Mouse (Mus musculus) lung, postnatal 14 days (tissue): ENCODE data around the gene Arid5b.
A peak's percentile ranks its signal among the peaks of the same experiment; 100 is the strongest.

Source experiments
- DNase-seq: peaks from one replicate; pipeline ENCODE4 v3.0.0; 2021

Gene Arid5b

GRCm38 (mm10) chr10:68191691-68192380, 86.7 kb downstream of the Arid5b start:
- DNase-seq, result peak; percentile 70

- DNase-seq, result no peak
These were observed 87.4 kb downstream of the Arid5b start for GRCm38 (mm10) chr10:68191146-68191545.

- no peak for DNase-seq
These were observed 88.7 kb downstream of the Arid5b start for GRCm38 (mm10) chr10:68189847-68190246.

DNA sequence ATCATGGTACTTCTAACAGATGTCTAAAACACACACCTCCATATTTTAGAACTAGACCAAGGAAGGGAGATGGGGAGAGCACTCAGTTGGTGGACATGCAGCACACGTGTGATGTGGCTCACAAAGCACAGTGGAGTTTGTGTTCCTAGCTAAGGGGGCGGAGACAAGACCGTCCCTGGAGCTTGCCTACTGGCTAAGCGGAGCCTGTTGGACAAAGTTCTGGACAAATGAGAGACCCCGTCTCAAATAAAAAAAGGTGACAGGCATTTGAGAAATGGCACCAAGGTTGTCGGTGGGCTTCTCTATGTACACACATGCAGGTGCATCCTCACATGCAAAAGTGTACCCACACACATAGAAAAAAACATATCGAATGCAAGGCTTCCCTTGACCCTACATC, 95.4 kb downstream of the Arid5b start:
- DNase-seq, result no peak

DNA sequence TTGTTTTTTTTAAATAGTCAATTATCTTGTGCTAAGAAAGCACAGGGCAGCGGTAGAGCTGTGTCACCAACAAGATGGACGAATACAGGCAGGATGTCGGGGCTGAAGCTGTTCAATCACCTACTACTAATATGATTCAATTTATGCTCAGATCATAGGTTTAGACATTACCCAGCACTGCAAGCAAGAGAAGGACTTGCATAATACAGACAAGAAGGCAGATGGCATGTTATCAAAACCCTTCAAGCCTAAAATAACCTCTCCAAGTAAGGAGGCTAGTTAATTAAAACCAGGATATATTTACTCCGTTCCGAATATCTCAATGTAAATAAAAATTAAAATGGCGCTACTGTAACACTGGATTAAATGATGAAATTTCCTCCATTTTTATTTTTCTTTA, 96.3 kb downstream of the Arid5b start:
- no peak for DNase-seq

DNA sequence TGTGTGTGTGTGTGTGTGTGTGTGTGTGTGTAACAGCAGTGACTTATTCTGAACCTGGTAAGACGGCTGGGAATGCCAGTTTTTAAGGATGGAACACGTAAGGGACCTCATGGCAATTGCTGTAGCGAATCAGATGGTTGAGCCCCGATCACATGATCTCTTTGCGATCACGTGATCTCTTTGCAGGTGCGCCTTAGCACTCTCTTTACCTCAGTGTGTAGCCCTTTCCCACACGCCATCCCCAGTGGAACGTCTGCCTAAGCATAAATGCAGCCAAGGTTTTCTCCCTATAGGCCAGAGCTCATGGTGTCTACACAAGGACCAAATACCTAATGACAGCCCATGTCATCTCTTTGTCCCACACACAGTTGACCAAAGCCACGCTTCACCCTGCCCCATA, 97.4 kb downstream of the Arid5b start:
- DNase-seq, result no peak

DNA sequence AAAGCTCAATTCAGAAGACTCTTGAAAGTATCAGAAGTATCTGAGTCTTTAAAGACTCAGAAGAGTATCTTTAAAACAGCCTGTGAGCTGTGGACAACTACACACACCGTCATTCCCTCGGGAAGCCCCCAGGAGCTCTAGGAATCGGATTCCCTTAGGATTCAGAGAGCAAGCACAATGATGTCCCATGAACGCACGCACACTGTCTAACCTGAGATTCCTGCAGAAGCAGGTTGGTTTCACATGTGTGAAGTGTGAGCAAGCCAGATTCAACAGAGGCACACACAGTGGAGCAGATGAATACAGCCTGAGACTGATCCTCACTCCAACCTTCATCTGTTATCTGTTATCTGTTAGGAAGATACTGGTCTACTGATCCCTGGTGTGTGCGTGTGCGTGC, 97.8 kb downstream of the Arid5b start:
- DNase-seq, result no peak

GRCm38 (mm10) chr10:68180151-68180550, 98.4 kb downstream of the Arid5b start:
- DNase-seq, result no peak

DNA sequence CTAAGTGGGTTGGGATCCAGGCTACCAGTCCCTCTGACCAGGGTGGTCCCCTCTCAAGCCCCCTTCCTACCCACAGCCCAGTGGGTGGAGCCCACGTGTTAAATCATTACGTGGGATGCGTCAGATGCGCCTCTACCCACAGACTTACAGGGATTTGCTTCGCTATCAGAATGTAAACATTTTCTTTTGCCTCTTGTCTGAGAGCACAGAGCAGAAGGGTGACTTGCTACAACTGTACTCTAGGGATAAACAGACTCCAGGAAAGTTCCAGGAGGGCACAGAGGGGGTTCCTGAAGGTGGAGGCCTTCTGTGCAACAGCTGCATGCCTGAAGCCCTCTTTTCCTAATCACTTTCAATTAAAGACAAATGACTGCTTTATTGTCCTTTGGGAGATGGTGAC, 98.8 kb downstream of the Arid5b start:
- DNase-seq, result no peak

DNA sequence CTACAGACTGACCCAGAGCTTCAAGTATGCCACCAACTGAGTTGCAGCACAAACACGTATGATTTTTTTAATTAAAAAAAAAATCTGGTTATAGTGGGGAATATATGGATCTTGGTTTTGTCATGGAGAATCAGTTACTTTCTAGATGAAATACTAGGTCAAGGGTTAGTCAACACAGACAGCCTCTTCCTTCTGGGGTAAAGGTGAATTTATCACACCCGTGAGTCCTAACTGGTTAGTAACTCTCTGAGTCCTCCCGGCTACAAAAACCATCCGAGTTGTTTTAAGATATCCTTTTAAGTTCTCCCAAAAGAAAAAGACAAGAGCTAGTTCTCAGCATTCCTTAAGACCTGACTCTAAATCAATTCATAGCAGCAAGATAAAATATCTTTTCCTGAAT, 99.2 kb downstream of the Arid5b start:
- no peak for DNase-seq

DNA sequence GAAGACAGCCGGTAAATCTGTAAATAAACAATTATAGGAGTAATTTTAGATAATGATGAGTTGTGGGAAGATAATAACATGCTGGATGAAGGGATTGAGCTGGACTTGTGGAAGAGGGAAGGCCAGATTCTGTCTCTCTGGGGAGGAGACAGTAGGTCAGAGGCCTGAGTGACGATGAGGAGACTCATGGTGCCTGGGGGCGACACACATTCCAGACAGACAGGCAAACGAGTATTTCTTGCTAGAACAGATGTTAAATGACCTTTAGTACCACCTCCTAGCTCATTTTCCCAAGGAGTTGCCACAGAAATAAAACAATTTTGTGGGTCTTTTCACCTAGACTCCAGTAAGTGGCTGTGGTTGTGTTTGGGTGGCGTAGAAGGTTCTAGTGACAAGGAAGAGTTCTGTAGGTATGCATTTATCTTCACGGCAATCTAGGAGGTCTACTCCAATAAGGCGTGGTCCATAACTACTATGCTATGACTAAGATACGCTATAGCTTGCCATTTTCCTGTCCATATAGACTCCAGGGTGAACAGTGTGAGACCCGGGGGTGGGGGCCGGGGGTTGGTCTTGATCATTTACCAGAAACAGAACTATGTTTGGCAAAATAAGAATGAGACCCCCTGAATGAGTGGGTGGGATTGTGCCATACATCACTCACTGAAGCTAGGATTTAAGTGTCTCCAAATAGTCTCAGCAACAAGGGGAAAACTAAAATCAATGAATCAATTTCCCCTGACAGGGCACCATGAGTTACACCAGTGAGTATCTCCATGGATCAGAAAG, 100.6 kb downstream of the Arid5b start:
- DNase-seq, result no peak

GRCm38 (mm10) chr10:68175811-68176210, 102.7 kb downstream of the Arid5b start:
- DNase-seq, result no peak

DNA sequence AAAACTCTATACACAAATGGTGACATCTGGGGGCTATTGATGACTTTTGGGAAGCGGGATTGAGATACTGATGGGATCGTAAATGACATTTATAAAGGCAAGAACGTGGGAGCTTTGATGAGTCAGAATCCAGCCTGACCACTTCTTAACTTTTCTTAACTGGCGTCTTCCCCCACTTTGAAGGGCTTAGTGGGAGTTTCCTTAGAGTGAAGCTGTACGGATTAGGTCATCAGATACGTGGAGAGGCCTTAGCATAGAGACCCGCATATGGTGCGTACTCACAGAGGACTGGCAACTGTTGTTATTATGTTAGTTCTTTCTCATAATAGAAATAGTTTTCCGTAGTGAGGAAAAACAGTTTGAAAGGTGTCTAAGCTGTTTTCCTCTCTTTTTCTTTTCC, 104.9 kb downstream of the Arid5b start:
- no peak for DNase-seq

DNA sequence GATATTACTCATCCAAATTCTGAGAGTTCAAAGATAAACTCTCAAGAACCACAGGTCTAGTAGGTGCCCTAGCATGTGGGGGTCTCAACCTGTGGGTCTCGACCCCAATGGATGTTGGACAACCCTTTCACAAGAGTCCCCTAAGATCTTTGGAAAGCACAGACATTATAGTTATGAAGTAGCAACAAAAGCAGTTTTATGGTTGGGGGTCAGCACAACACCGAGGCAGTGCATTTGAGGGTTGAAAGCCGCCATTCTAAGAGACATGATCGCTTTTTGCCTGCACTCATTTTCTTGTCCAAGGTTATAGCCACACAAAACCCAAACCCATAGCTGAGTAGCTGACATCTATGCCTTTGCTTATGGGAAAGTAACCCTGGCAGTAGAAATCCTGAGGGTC, 105.6 kb downstream of the Arid5b start:
- DNase-seq, result no peak

- DNase-seq, result no peak
These were observed 106.6 kb downstream of the Arid5b start for GRCm38 (mm10) chr10:68171974-68172373.

- no peak for DNase-seq
These were observed 109.9 kb downstream of the Arid5b start for GRCm38 (mm10) chr10:68168613-68169012.

- no peak for DNase-seq
These were observed 110.4 kb downstream of the Arid5b start for GRCm38 (mm10) chr10:68168141-68168540.

DNA sequence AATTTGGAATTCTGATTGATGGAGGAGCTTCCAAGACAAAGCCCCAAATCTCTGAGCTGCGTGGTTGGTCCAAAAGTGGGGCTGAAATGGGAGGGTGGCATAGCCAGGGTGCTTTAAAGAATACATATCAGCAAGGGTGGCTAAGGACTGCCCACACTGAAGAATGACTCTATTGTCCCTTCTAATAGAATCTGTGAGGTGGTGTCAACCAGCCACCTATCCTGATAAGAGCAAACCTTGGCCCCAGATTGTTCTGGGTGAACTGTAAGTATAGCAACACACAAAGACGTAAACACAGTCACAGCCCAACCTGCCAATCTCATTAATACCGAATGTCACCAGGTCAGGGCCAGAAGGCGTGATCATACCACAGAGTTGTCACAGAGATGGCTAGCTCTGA, 111.4 kb downstream of the Arid5b start:
- DNase-seq, result no peak

GRCm38 (mm10) chr10:68166695-68167086, 111.8 kb downstream of the Arid5b start:
- no peak for DNase-seq

- DNase-seq, result no peak
These were observed 112.5 kb downstream of the Arid5b start for GRCm38 (mm10) chr10:68165709-68166694.

- DNase-seq, result no peak
These were observed 113.5 kb downstream of the Arid5b start for GRCm38 (mm10) chr10:68164723-68165706.

- no peak for DNase-seq
These were observed 114.4 kb downstream of the Arid5b start for GRCm38 (mm10) chr10:68164137-68164536.
